Mouse (Mus musculus): ENCODE measurements at regions not wholly inside any gene's neighbourhood (a gene's known extent, or its start where the extent isn't known, plus 50 kb on each side); places are given as distances from the start of the nearest gene placed in this dataset.

- no peak for DNase-seq
Measured at GRCm38 (mm10) chr2:45607393-45607792, 490.2 kb upstream of the Zeb2 start.

DNA sequence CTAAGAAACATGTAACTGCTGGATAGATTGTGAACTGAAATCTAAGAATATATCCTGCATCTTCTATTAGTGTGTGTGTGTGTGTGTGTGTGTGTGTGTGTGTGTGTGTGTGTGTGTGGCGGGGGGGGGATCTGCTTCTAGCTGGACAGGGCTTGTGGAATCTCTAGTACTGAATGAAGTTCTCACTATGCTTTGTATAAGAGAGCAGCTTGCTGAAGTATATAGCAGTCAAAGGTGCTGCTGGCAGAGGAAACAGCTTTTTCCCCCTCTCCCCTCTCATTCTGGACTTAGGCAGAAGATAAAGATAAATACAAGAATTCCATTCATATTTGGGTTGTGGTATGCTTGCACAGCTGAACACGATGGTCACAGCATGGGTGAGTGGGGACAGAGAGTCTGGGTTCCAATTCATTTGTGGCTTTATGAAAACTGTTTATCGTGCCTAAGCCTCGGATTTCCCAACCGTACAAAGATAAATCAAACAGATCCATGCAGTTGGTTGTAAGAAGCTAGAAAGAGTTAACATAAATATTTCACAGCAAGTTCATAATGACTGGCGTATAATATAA, 484.2 kb upstream of the Zeb2 start:
- no peak for DNase-seq

- no peak for DNase-seq
Measured at GRCm38 (mm10) chr2:45593765-45594164, 476.6 kb upstream of the Zeb2 start.

DNA sequence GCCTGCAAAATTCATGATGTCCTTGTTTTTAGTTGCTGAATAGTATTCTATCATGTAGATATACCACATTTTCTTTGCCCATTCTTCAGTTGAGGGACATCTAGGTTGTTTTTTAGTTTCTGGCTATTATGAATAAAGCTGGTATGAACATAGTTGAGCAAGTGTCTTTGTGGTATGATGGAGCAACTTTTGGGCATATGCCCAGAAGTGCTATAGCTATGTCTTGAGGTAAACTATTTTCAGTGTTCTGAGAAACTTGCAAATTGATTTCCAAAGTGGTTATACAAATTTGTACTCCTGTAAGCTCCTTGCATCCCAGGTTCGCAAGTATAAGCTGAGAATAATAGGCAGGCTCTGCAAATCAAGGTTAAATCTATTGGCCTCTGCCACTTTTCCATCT, 473.8 kb upstream of the Zeb2 start:
- no peak for DNase-seq

DNA sequence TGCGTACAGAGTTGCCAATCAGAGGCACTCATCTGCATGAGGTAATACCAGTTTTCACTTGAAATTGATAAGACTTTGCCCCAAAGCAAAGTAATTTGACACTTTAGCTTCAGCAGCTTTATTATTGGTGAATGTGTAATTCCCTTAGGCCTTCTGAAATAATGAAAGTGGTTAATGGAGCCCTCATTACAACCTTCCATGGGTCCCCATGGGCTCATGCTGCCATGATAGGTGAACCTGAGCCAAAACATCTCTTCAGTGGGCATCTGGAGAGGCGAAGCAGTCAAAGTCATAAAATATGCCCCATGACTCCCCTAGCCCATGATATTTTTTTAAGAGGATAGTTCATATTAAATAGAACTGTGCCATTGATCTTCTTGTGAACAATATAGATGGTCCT, 471.1 kb upstream of the Zeb2 start:
- DNase-seq = no peak

DNA sequence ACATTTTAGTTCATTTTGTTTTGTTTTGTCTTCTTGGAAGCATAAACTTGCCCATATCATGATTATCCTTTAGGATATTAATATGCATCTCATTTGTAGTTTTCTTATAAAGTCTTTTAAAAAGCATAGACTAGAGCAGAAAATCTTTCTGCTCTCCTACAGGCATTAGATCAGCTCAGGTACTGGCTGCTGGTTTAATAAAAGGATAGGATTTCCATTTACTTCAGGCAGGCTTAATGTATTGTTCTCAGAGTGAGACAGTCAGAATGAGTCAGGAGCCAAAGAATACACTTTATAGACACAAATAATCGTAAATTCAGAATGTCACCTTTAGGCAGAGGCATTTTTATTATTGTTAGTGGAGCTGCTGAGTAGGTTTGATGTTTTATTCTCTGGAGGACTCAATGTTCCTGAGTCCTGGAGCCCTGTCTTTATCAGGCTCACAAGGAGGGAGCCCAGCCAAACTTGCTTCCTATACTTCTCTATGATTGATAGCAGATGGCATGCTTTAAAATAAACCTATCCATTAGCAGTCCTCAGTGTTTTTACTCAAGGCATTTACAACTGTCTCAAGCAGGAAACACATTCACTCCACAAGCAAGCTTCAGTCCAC, 469.5 kb upstream of the Zeb2 start:
- DNase-seq = no peak

DNA sequence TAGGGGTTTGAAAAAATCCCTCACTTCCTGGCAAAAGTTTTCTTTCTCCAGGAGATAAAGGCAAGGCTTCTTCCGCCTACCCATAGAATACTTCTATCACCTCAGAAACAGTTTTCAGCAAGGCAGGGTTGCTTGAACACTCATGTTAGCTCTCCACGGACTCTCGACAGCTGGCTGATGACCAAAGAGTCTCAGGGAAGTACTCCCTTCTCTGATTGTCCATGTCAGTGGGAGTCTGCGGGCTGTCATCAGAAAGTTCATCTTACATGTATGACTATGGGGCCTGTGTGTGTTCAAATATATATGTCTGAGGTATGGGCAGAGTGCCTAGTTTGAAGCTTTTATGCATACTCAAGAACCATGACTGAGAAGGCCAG, 464.3 kb upstream of the Zeb2 start:
- DNase-seq = peak; percentile 48

- DNase-seq = peak; percentile 53
Measured at GRCm38 (mm10) chr2:45580838-45581548, 463.8 kb upstream of the Zeb2 start.

DNA sequence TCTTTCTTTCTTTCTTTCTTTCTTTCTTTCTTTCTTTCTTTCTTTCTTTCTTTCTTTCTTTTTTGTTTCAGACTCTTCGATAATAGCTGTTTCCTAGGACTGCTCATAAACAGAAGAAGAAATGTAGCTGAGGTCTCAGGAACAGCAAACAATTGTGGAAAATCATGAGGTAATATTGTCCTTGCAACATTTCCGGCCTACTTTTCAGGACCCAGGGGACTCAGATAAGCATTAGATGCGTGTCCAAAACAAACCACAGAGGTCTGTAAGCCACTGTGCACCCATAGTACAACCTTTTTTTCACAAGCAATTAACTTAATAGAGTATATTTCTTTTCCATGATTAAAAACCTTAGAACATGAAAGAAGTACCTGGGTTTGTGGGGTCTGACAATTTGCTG, 455.7 kb upstream of the Zeb2 start:
- DNase-seq = no peak

DNA sequence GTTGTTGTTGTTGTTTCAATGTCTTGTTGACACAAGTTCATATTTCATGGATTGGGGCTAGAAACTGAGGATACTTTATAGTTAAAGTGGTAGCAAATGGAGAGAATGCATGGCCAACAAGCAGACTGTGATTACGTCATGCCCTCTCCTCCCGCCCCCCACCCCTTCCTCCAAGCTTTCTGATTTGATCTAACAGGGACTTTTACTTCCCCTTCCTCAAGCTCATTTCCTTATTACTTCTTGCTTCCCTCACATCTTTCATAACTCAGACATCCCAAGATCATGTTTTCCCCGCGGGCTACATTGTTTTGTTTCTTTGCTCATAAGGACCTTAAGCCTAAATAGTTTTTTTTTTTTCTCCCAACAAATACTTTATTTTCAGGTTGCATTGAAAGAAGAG, 437.5 kb upstream of the Zeb2 start:
- DNase-seq = no peak

DNA sequence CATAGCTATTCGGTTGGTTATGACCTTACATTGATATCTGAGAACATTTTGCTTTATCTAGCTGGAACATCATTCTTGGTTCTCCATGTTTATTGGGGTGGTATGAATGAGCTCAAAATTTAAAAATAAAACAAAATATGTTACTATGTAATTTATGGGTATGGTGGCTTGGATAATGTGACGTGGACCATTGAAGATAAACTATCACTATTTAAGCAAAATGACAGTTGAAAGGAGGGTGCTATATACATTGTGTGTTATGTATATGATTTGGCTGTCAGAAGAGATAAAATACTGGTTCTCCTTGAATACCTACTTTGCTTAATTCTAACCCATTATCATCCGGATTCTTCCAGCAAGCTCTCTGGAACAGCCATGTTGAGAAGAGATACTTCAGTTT, 424.2 kb upstream of the Zeb2 start:
- DNase-seq = no peak

GRCm38 (mm10) chr2:45538950-45539349, 421.8 kb upstream of the Zeb2 start:
- no peak for DNase-seq

DNA sequence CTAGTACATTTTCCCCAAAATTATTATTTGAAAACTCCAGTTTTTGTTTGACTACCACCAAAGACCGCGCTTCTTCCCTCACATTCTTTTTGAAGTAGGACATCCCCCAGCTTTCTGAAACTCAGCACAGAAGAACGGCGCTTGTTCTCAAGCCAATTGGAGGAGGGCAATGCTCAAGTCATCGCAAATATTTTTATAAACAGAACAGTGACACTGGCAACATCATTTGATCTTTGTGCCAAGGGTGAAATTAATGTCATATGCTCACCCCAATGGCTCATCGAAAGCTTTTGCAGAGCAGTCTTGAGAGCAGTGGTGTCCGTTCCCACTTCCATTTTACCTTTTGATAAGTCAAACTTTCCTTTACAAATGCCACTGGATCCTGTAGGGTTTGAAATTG, 420.5 kb upstream of the Zeb2 start:
- DNase-seq = no peak

- peak; percentile 43 for DNase-seq
Measured at GRCm38 (mm10) chr2:45534806-45535205, 417.6 kb upstream of the Zeb2 start.

- no peak for DNase-seq
Measured at GRCm38 (mm10) chr2:45522310-45522709, 405.1 kb upstream of the Zeb2 start.

DNA sequence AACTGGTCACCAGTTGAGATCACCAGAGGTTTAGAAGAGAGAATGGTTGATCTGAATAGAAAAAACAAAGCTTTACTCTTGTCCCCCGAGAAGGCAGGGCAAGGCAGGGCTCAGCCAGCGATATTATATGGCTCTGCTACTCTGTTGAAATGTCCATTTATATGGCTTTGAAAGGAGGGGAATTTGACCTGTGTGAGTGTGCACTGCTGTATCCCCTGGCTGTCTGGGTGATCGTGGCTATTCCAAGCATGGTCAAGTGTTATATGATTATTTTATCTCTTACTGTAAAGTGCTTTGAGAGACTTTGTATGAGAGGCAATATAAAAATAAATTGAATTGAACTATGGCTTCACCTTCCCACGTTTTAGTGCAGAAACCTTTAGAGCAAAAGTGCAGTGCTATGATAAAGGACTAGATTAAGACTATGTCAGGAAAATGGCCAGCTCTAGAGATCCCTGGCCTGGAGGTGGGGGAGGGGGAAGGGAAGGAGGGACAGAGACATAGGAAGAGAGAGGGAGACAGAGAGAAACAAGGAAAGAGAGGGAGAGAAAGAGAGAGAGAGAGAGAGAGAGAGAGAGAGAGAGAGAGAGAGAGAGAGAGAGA, 402.5 kb upstream of the Zeb2 start:
- no peak for DNase-seq

DNA sequence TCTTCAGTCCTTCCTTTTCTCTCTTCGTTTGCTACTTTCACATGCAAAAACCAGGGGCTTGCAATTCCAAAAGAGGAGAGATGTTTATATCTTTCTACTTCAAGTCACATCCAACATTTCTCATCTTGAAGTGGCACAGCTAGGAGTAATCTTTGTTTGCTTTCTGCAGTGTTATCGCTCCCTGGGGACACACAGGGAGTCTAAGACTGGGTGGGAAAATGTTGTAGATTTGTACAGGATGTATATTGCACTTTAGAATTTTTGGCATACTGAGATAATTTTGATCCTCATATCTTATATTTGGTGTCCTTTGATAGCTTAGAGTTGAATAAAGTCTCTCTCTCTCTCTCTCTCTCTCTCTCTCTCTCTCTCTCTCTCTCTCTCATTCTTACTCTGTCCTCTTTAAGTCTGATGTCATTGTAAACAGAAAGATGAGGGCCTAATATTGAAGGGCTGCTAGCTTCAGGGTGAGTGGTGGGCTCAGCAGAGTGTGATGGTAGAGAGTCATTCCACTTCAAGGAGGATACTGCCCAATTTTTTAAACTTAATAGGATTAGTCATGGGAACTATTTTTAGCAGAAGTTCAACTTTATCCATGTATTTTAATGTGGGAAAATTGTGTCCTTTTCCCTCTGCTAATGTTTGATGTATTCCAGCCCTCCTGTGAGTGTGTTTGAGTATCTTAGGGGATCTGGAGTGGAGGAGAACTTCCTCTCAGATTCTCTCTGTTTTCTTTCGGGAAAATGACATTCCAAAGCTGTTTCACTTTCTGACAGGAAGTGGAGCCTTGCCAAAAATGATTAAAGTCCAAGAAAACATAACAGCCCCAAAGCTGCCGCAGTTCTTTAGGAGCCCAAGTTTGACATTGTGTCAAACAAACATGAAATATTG, 397.3 kb upstream of the Zeb2 start:
- peak; percentile 23 for DNase-seq

- no peak for DNase-seq
Measured at GRCm38 (mm10) chr2:45512852-45513251, 395.7 kb upstream of the Zeb2 start.

DNA sequence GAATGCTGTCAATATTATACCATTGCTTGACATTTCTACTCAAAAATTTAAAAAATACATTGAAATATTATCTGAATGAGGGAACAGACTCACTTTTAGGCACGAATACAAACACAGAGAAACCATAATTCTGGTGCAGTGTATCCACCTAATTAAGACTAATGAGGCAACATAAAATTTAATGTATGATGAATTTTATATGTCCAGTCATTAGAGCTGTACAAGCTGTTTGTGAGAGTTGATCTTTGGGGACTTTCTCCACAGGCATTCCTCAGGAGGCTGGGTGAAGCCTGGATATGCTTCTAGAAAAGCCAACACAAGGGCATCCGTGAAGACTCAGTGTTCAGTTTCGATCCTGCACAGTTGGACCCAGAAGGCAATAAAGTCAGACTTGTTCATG, 394.6 kb upstream of the Zeb2 start:
- DNase-seq = no peak

DNA sequence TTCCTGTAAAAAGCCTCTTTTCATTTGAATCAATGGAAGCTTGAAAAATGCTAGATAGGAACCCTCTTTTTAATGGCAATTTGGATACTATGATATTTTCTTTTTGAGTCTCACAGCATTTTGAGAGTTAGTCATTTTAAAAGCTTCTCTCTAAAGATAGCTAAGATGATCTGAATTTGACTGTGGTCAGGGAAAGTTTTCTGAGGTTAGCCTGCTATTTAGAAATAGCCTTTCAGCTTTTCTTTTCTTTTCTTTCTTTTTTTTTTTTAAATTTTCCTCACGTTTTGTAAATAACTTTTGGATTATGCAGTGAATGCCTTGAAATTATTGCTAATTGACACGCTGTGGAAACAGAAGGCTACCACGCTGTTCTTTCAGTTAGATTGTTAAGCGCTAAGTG, 387.3 kb upstream of the Zeb2 start:
- DNase-seq = no peak

- no peak for DNase-seq
Measured at GRCm38 (mm10) chr2:45493656-45494055, 376.5 kb upstream of the Zeb2 start.

DNA sequence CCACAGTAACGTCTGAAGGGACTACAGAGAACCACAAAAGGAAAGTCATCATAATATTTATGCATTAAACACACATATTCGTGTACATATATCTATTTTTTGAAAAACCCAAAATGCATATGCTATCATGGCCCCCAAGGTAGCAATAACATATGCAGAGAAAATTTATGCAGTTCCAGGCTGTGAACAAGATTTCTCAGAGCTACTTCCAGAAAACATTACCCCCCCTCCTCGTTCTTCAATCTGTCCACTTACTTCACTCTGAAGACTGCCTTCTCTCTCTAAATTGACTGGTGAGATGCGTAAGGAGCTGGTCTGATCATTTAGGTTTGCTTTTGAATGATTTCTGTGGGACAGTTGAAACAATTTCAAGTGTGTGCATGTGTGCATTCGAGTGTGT, 369.3 kb upstream of the Zeb2 start:
- no peak for DNase-seq

- no peak for DNase-seq
Measured at GRCm38 (mm10) chr2:45485477-45485876, 368.3 kb upstream of the Zeb2 start.
